Mouse (Mus musculus) gonadal fat pad, adult 2 months (tissue): ENCODE data around the gene Gm29644. TPM values are rescaled to one million over a fixed set of nuclear protein-coding genes. Genes with fewer than 3 reads are reported as not detected.
"Not testable (repeated sequence)": the region's sequence is repeated elsewhere in the genome, so short reads cannot be mapped to it uniquely, and the experiment has no call there.

Experiments used
- DNase-seq: peaks from one replicate; pipeline ENCODE4 v3.0.0-alpha.2; 2012; ENCODE audit warnings: low read depth
- polyA plus RNA-seq: library from polyadenylated mRNA; depleted of rRNA; stranded (reverse); fragments of >200 nt; gene quantifications from 2 replicates; pipeline ENCODE4 v1.2.3, GENCODE M21; 2012; rRNA removed

Gm29644 gene
- not detected in 2 replicates for polyA plus RNA-seq

DNA sequence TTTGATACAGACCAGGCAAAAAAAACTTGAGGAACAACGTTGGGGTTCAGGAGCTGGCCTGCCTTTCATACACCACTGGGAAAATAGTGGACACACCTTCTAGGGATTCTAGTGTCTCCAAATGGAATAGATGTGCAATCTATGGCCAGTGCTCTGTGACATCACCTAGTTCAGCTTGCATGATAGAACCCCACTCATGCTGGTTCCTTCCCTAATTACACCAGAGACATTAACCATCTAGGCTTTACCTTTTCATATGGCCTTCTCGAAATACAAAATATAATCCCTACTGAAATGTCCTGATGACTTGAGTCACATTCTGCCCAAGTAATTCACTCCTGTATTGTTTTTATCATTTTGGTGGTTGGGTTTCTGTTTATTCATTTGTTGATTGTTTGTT, at the start of gene Gm29644, which contains the start of gene Gm29423:
Gene Gm29644 (minus strand): TSS at position 157 of the 400 bp plus-strand sequence.
Gene Gm29423 (minus strand): TSS at position 101 of the 400 bp plus-strand sequence.
- DNase-seq: not testable (repeated sequence)

DNA sequence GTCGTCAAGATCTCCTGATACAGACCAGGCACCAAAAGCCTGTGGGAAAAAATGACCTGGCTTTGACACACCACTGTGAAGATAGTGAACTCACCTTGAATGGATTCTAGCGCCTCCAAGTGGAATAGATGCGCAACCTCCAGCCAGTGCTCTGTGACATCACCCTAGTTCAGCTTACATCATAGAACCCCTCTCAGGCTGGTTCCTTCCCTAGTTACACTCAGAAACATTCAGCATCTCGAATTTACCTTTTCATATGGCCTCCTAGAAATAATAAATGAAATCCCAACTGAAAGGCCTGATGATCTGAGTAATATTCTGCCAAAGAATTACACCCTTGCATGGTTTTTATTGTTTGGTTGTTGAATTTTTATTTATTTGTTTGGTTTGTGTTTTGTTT, 29.6 kb downstream of the Gm29644 start, which contains the start of gene Gm21118:
Gene Gm21118 (minus strand): TSS at position 101 of the 400 bp plus-strand sequence.
- DNase-seq: not testable (repeated sequence)

Other genes starting within 250 kb of the Gm29644 start
- not detected in 2 replicates for gene Gm21118, start 29.7 kb downstream of the Gm29644 start, polyA plus RNA-seq
- not detected in 2 replicates for gene Gm29423, start 56 bp downstream of the Gm29644 start, polyA plus RNA-seq
- gene Gm20888, start 138.5 kb upstream of the Gm29644 start, polyA plus RNA-seq: not detected in 2 replicates